Mouse (Mus musculus): ENCODE measurements around the gene Slc2a13. TPM values are rescaled to one million over a fixed set of nuclear protein-coding genes. Genes with fewer than 3 reads are reported as not detected.

Gene Slc2a13
- polyA plus RNA-seq, 1 experiment from 2014 or later, result 3.3 TPM

DNA sequence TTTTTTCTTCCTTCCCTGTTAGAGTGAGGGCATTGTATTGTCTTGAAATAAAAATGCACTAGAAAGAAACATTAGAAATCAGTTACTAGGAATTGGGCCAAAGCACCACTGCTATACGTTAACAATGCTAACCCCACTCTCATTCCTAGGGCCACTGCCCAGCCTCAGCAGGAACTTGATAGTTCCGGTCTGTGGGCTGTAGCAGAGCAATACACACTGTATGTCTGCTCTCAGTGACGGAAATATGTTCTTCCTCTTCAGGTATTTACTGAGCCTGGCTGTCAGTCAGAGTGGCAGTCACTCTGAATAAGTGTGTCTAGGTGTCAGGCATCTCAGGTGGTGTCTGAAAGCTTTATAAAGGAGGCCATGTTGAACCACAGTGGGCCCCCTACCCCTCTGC is 245.3 kb downstream of the Slc2a13 start:
- H3K27me3 ChIP-seq (ENCODE audit: control insufficient read depth, insufficient read depth, low read length), result no peaks in the 10 kb centered on the region
- H3K4me3 ChIP-seq (ENCODE audit: low read length), result no peak overlapping the region
- no peaks in the 10 kb centered on the region for H3K9me3 ChIP-seq (ENCODE audit: control insufficient read depth, low read length)
- WGBS, result 55% methylated on average over 3 of the region's 3 CpGs
- no peak overlapping the region for H3K4me2 ChIP-seq (replicated peaks; ENCODE audit: low read depth, low read length)
- H3K4me1 ChIP-seq (ENCODE audit: control insufficient read depth, insufficient read depth, low read length), result no peaks in the 10 kb centered on the region
- no peak overlapping the region for H3K9ac ChIP-seq (ENCODE audit: low read depth, low read length)
- no peak overlapping the region for H3K27ac ChIP-seq (ENCODE audit: low read depth, low read length)
- ATAC-seq (ENCODE audit: low FRiP score, low TSS enrichment), result no peak
- no peaks in the 10 kb centered on the region for H3K36me3 ChIP-seq (ENCODE audit: control insufficient read depth, insufficient read depth, low read length)

DNA sequence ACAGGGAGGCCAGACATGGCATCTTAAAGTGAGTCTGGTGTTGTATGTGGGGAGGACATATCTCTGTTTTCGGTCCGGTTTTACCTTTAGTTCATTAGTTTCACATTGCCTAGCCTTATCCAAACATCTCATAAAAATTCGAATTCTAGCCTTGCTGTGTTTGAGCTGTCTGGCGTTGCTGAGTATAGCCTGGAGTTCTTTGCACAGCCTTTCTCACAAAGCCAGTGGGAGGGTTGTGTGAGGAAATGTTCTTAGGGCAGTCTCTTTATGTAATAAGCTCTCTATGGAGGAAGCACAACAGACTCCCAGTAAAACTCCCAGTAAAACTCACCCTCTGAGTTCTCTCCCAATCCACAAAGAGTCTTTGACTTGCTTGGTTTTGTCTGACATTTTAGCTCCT is 246.0 kb downstream of the Slc2a13 start:
- H3K9ac ChIP-seq (ENCODE audit: low read depth, low read length), result no peak overlapping the region
- H3K4me3 ChIP-seq (ENCODE audit: low read length), result no peak overlapping the region
- no peak for ATAC-seq (ENCODE audit: low FRiP score, low TSS enrichment)
- H3K36me3 ChIP-seq (ENCODE audit: control insufficient read depth, insufficient read depth, low read length), result no peaks in the 10 kb centered on the region
- H3K9me3 ChIP-seq (ENCODE audit: control insufficient read depth, low read length), result no peaks in the 10 kb centered on the region
- 74% methylated on average over 4 of the region's 4 CpGs for WGBS
- H3K4me2 ChIP-seq (replicated peaks; ENCODE audit: low read depth, low read length), result no peak overlapping the region
- no peak overlapping the region for H3K27ac ChIP-seq (ENCODE audit: low read depth, low read length)
- no peaks in the 10 kb centered on the region for H3K27me3 ChIP-seq (ENCODE audit: control insufficient read depth, insufficient read depth, low read length)
- no peaks in the 10 kb centered on the region for H3K4me1 ChIP-seq (ENCODE audit: control insufficient read depth, insufficient read depth, low read length)

DNA sequence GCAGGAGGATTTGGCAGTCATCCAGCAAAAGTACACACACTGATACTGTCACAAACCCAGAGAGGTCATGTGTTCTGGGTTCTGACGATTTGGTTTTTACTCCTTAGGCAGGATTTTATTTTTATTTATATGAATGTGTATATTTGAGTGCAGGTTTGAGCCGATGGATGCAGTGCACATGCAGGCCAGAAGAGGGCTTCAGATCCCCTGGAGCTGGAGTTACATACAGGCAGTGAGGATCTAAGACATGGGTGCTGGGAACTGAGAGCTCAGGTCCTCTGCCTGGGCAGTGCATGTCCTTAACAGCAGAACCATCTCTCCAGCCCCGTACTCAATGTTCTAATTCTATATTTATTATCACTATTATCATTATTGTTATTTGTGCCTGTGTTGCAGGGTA is 253.7 kb downstream of the Slc2a13 start:
- Histone ChIP-seq H3K27me3 (ENCODE audit: control insufficient read depth, insufficient read depth, low read length) (no peaks in the 10 kb centered on the region), H3K9me3 (ENCODE audit: control insufficient read depth, low read length) (no peaks in the 10 kb centered on the region), H3K9ac (ENCODE audit: low read depth, low read length) (no peak overlapping the region), H3K4me1 (ENCODE audit: control insufficient read depth, insufficient read depth, low read length) (0 out of 2 replicates have a peak, but pooled peaks cover 5% of the 10 kb centered on the region), H3K27ac (ENCODE audit: low read depth, low read length) (no peak overlapping the region), H3K36me3 (ENCODE audit: control insufficient read depth, insufficient read depth, low read length) (no peaks in the 10 kb centered on the region), H3K4me3 (ENCODE audit: low read length) (no peak overlapping the region), H3K4me2 (replicated peaks; ENCODE audit: low read depth, low read length) (no peak overlapping the region)
- ATAC-seq (ENCODE audit: low FRiP score, low TSS enrichment), result no peak
- WGBS, result 71% methylated on average over 3 of the region's 3 CpGs

DNA sequence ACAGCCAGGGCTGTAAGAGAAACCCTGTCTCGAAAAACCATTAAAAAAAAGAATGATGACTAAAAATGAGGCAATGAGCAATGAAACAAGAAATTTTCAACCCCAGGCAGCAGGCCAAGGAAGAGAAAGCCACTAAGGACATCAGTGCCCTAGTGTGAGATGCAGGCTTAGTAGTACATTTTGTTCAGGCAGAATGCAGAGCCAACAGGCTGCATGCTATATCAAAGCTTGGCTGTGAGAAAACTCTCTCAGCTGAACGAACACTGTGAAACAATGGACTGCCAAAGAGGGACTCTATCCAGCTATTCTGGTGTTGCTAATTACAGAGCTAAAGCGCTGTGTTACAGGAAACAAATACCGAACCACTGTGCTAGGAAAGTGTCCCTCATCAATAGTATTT is 256.1 kb downstream of the Slc2a13 start:
- H3K4me3 ChIP-seq (ENCODE audit: low read length), result no peak overlapping the region
- 74% methylated on average over 4 of the region's 4 CpGs for WGBS

DNA sequence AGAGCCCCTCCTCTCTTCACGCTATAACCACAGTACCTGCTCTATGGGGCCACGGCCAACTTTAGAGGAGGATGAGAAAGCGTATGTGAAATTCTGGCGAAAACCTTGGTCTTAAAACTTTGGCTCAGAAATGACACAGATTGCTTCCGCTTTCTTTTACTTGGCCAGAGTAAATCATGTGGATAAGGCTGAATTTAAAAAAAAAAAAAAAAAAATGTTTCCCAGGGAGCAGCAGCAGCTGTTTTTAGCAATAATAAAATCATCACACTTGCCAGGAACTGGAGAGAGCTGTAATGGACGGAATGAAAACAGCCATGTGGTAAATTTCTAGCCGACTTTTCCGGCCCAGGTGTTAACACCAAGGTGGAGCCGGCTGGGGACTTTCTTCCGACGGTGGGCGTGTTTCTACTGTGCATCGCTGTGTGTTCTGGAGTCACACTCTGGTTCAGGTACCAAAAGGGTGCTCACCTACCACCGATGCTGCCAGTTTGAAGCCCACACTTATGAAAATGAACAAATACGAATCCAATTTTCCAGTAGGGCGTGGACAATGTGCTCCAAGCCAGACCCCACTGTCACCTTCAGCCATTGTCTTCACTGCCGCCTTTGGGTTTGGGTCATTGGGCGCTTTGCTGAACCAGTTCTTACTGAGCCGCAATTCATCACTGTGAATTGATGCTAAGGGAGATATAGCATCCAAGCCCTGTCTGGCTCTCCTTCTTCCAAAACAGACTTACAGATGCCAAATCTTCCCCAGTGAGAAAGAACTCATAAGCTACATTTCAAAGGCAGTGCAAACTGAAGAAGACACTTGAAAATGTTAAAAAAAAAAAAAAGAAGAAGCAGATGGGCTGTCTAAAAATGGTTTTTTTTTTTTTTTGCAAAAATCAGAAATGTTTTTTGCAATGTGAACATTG is 258.4 kb downstream of the Slc2a13 start:
- peak; percentile 73 for ATAC-seq (ENCODE audit: low FRiP score, low TSS enrichment)
- Histone ChIP-seq H3K27me3 (ENCODE audit: control insufficient read depth, insufficient read depth, low read length) (no peaks in the 10 kb centered on the region), H3K4me2 (replicated peaks; ENCODE audit: low read depth, low read length) (peak overlapping the region; percentile 24; the same call in 1 of the 2 replicates), H3K36me3 (ENCODE audit: control insufficient read depth, insufficient read depth, low read length) (no peaks in the 10 kb centered on the region), H3K9ac (ENCODE audit: low read depth, low read length) (no peak overlapping the region), H3K27ac (ENCODE audit: low read depth, low read length) (no peak overlapping the region; the same call in 1 of the 2 replicates), H3K4me1 (ENCODE audit: control insufficient read depth, insufficient read depth, low read length) (0 out of 2 replicates have a peak, but pooled peaks cover 5% of the 10 kb centered on the region), H3K4me3 (ENCODE audit: low read length) (no peak overlapping the region), H3K9me3 (ENCODE audit: control insufficient read depth, low read length) (no peaks in the 10 kb centered on the region)
- WGBS, result 67% methylated on average over 19 of the region's 19 CpGs

More for the DNA sequence above, 256.1 kb downstream of the Slc2a13 start:
- no peak overlapping the region for H3K4me2 ChIP-seq (replicated peaks; ENCODE audit: low read depth, low read length)
- H3K36me3 ChIP-seq (ENCODE audit: control insufficient read depth, insufficient read depth, low read length), result no peaks in the 10 kb centered on the region
- no peak for ATAC-seq (ENCODE audit: low FRiP score, low TSS enrichment)
- no peaks in the 10 kb centered on the region for H3K27me3 ChIP-seq (ENCODE audit: control insufficient read depth, insufficient read depth, low read length)
- 0 out of 2 replicates have a peak, but pooled peaks cover 5% of the 10 kb centered on the region for H3K4me1 ChIP-seq (ENCODE audit: control insufficient read depth, insufficient read depth, low read length)
- H3K27ac ChIP-seq (ENCODE audit: low read depth, low read length), result no peak overlapping the region
- H3K9me3 ChIP-seq (ENCODE audit: control insufficient read depth, low read length), result no peaks in the 10 kb centered on the region
- H3K9ac ChIP-seq (ENCODE audit: low read depth, low read length), result no peak overlapping the region

DNA sequence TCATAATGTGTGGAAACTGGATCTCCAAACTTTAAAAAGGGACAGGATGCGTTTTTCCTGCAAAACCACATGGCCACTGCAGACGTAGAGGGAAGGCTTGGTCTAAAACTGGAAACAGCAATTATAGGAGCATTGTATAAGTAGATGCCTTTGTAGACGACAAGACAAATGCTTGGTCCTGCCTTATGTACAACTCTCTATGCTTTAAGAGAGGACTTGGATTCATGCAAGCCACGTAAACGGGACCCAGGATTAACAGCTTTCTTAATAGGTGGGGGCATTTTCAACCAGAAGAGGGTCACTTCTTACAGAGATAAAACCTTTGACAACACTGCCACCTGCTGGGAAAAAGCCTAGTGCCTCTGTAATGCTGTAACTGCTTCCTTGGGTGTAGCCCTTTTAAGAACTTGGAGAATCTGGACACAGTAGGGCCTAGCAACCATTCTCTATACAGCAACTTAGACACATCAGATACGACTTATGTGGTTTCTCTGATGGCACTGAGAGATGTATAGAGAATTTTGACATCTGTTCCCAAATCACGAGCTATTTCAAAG is 268.7 kb downstream of the Slc2a13 start:
- H3K4me2 ChIP-seq (replicated peaks; ENCODE audit: low read depth, low read length), result no peak overlapping the region
- no peaks in the 10 kb centered on the region for H3K36me3 ChIP-seq (ENCODE audit: control insufficient read depth, insufficient read depth, low read length)
- no peak overlapping the region for H3K27ac ChIP-seq (ENCODE audit: low read depth, low read length)
- H3K27me3 ChIP-seq (ENCODE audit: control insufficient read depth, insufficient read depth, low read length), result no peaks in the 10 kb centered on the region
- no peak overlapping the region for H3K4me3 ChIP-seq (ENCODE audit: low read length)
- H3K9ac ChIP-seq (ENCODE audit: low read depth, low read length), result no peak overlapping the region
- WGBS, result 58% methylated on average over 7 of the region's 7 CpGs
- 0 out of 2 replicates have a peak, but pooled peaks have one; percentile 20 for ATAC-seq (ENCODE audit: low FRiP score, low TSS enrichment)
- no peaks in the 10 kb centered on the region for H3K9me3 ChIP-seq (ENCODE audit: control insufficient read depth, low read length)
- H3K4me1 ChIP-seq (ENCODE audit: control insufficient read depth, insufficient read depth, low read length), result no peaks in the 10 kb centered on the region

DNA sequence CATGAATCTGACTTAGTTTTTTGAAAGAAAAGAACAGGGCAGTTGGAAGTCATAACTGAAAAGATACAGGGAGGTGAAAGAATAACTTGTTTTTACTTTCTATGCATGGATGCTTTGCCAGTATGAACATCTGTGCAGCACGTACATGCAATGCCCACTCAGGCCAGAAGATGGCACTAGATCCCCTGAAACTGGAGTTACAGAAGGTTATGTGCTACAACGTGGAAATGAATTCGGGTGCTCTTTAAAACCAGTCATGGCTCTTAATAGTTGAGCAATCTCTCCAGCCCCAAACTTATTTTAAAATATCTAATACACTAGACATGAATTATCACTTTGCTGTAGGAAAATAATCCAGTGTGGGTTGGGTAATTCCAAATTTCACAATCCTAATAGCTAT is 271.7 kb downstream of the Slc2a13 start:
- Histone ChIP-seq H3K4me2 (replicated peaks; ENCODE audit: low read depth, low read length) (no peak overlapping the region), H3K27ac (ENCODE audit: low read depth, low read length) (no peak overlapping the region), H3K9ac (ENCODE audit: low read depth, low read length) (no peak overlapping the region), H3K4me3 (ENCODE audit: low read length) (no peak overlapping the region), H3K4me1 (ENCODE audit: control insufficient read depth, insufficient read depth, low read length) (no peaks in the 10 kb centered on the region), H3K9me3 (ENCODE audit: control insufficient read depth, low read length) (no peaks in the 10 kb centered on the region), H3K27me3 (ENCODE audit: control insufficient read depth, insufficient read depth, low read length) (no peaks in the 10 kb centered on the region), H3K36me3 (ENCODE audit: control insufficient read depth, insufficient read depth, low read length) (no peaks in the 10 kb centered on the region)
- peak; percentile 69; the same call in 1 of the 2 replicates for ATAC-seq (ENCODE audit: low FRiP score, low TSS enrichment)
- 10% methylated on average over 3 of the region's 3 CpGs for WGBS

DNA sequence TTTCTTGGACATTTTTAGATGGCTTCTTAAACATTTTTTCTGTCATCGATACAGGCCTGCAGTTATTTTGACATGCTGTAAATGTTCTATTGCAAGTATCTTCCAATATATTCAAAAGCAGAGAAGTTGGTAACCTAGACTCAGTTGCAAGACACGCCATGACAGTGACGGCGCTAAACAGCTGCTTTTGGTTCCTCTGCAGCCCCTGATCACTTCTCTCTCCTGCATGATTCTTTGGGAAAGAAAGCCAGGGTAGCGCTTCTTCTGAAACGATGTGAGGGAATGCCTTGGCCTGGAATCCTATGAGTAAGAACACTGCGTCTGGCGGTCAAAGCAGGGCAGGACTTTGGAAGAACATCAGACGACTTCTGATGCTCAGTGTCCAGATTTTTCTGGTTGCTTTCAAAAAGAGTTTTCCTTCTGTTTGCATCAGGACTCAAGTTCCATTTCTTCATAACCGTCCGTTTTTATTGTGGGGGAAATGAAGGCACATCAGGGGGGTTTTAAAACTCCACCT is 273.7 kb downstream of the Slc2a13 start:
- ATAC-seq (ENCODE audit: low FRiP score, low TSS enrichment), result no peak
- 90% methylated on average over 11 of the region's 11 CpGs for WGBS

DNA sequence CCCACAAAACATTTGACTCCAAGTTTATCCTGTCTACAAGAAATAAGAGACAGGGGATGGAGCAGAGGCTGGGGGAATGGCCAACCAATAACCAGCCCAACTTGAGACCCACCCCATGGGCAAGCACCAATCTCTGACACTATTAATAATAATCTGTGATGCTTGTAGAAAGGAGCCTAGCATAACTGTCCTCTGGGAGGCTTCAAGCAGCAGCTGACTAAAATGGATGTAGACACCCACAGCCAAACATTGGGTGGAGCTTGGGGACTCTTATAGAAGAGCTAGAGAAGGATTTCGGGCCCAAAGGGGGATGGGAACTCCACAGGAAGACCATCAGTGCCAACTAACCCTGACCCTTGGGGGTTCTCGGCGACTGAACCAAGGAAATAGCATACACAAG is 289.6 kb downstream of the Slc2a13 start:
- H3K9me3 ChIP-seq (ENCODE audit: control insufficient read depth, low read length), result peaks cover 7% of the 10 kb centered on the region; the same call in 1 of the 2 replicates
- ATAC-seq (ENCODE audit: low FRiP score, low TSS enrichment), result no peak
- no peaks in the 10 kb centered on the region for H3K4me1 ChIP-seq (ENCODE audit: control insufficient read depth, insufficient read depth, low read length)
- H3K4me3 ChIP-seq (ENCODE audit: low read length), result no peak overlapping the region
- no peaks in the 10 kb centered on the region for H3K27me3 ChIP-seq (ENCODE audit: control insufficient read depth, insufficient read depth, low read length)
- no peak overlapping the region for H3K9ac ChIP-seq (ENCODE audit: low read depth, low read length)
- no peak overlapping the region for H3K4me2 ChIP-seq (replicated peaks; ENCODE audit: low read depth, low read length)
- H3K36me3 ChIP-seq (ENCODE audit: control insufficient read depth, insufficient read depth, low read length), result no peaks in the 10 kb centered on the region
- no peak overlapping the region for H3K27ac ChIP-seq (ENCODE audit: low read depth, low read length)
- WGBS, result 94% methylated on average over 3 of the region's 3 CpGs

More for the DNA sequence above, 273.7 kb downstream of the Slc2a13 start:
- no peak overlapping the region for H3K27ac ChIP-seq (ENCODE audit: low read depth, low read length)
- no peaks in the 10 kb centered on the region for H3K9me3 ChIP-seq (ENCODE audit: control insufficient read depth, low read length)
- H3K27me3 ChIP-seq (ENCODE audit: control insufficient read depth, insufficient read depth, low read length), result no peaks in the 10 kb centered on the region
- H3K4me1 ChIP-seq (ENCODE audit: control insufficient read depth, insufficient read depth, low read length), result no peaks in the 10 kb centered on the region
- H3K4me2 ChIP-seq (replicated peaks; ENCODE audit: low read depth, low read length), result no peak overlapping the region
- H3K9ac ChIP-seq (ENCODE audit: low read depth, low read length), result no peak overlapping the region
- no peaks in the 10 kb centered on the region for H3K36me3 ChIP-seq (ENCODE audit: control insufficient read depth, insufficient read depth, low read length)
- no peak overlapping the region for H3K4me3 ChIP-seq (ENCODE audit: low read length)
